Mouse (Mus musculus): ENCODE measurements around the gene Cyp2c54.
"Not testable (repeated sequence)": the region's sequence is repeated elsewhere in the genome, so short reads cannot be mapped to it uniquely, and the experiment has no call there.

Gene Cyp2c54

GRCm38 (mm10) chr19:40073701-40074100, at the start of gene Cyp2c54:
Cyp2c54 (minus strand) TSS chr19:40073827.
- DNase-seq (ENCODE audit: low read depth, low spot score) = no peak

GRCm38 (mm10) chr19:40119624-40120023, 46.0 kb upstream of the Cyp2c54 start:
- DNase-seq (ENCODE audit: low read depth, low spot score) = not testable (repeated sequence)

DNA sequence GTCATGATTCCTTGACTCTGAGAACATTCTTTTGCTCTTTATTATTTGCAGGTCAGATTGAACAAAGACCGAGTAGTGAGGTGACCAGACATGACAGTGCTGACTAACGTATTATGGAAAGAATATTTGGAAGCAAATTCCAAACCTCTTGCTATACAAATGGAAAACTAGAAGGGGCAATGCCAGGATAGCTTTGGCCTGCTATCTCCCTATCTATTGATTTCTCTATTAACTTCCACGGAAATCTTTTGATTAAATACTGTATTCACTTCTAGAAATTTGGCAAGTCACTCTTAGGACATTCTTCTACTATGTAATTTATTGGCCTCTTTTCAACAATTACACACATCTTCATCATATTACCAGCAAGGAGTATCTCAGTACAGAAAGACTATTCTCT, 17.5 kb upstream of the Cyp2c54 start:
- no peak for DNase-seq (ENCODE audit: low read depth, low spot score)

GRCm38 (mm10) chr19:40089421-40089820, 15.8 kb upstream of the Cyp2c54 start, which contains the start of gene Cyp2c50:
Cyp2c50 (plus strand) TSS chr19:40089688.
- DNase-seq (ENCODE audit: low read depth, low spot score) = not testable (repeated sequence)

- DNase-seq (ENCODE audit: low read depth, low spot score) = no peak
These were observed 14.8 kb upstream of the Cyp2c54 start for GRCm38 (mm10) chr19:40088381-40088780.

DNA sequence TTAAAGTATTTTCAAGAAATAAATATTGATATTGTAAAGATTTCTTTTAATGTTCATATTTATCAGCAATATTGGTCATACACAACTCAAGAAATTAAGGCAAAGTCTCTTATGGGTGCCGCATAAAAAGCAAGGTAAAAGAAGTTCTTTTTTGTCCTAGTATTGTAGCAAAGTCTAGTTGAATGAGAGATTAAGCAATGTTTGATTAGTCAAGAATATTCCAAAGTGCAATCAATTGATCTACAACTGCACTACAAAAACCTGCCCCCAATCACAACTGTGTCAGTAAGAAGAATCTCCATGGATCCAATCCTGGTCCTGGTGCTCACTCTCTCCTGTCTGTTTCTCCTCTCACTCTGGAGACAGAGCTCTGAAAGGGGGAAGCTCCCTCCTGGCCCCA, 81.5 kb downstream of the Cyp2c54 start, which contains the start of gene Cyp2c37:
Gene Cyp2c37 (plus strand): TSS at position 285 of the 400 bp plus-strand sequence.
- not testable (repeated sequence) for DNase-seq (ENCODE audit: low read depth, low spot score)

- no peak for DNase-seq (ENCODE audit: low read depth, low spot score)
These were observed 84.2 kb downstream of the Cyp2c54 start for GRCm38 (mm10) chr19:39989471-39989870.

Measured in ES-CJ7 (cell line).